Mouse (Mus musculus) heart, adult 2 months (tissue): ENCODE data around the gene Map2k6. TPM values are rescaled to one million over a fixed set of nuclear protein-coding genes. Genes with fewer than 3 reads are reported as not detected.
A peak's percentile ranks its signal among the peaks of the same experiment; 100 is the strongest.

Source experiments
- DNase-seq, 2 experiments: peaks; one replicate each; pipeline ENCODE4 v3.0.0; 2021
- H3K27ac ChIP-seq: fragments of 200-600 bp; 2 replicates; pipeline ENCODE4 v1.8.1; 2022
- H3K27me3 ChIP-seq: fragments of 200-500 bp; 2 replicates; pipeline ENCODE4 v1.6.1; 2012; ENCODE audit warnings: mild to moderate bottlenecking, low read length, inconsistent platforms, mixed read lengths; ENCODE audit not compliant: control insufficient read depth, insufficient read depth
- H3K36me3 ChIP-seq: fragments of 200-500 bp; 2 replicates; pipeline ENCODE4 v1.6.1; 2012; ENCODE audit warnings: low read length, inconsistent platforms; ENCODE audit not compliant: control insufficient read depth, insufficient read depth
- H3K4me1 ChIP-seq: fragments of 200-500 bp; 2 replicates; pipeline ENCODE4 v1.6.1; 2011; ENCODE audit warnings: low read length; ENCODE audit not compliant: control insufficient read depth, insufficient read depth
- H3K4me3 ChIP-seq: fragments of 200-600 bp; 2 replicates; pipeline ENCODE4 v1.8.1; 2022
- H3K79me2 ChIP-seq: fragments of 200-500 bp; replicated peaks from 2 replicates; pipeline ENCODE4 v1.6.1; 2012; ENCODE audit warnings: mild to moderate bottlenecking, inconsistent platforms, low read length, moderate library complexity, mixed read lengths; ENCODE audit not compliant: control insufficient read depth, insufficient read depth
- H3K9ac ChIP-seq: fragments of 200-500 bp; 2 replicates; pipeline ENCODE4 v1.6.1; 2012; ENCODE audit warnings: low read depth, mild to moderate bottlenecking, control low read depth, inconsistent platforms, low read length, mixed read lengths
- CTCF ChIP-seq: fragments of 200-600 bp; IDR thresholded peaks from 2 replicates; pipeline ENCODE4 v1.8.1; 2022; ENCODE audit warnings: antibody characterized with exemption, mild to moderate bottlenecking, moderate library complexity
- EP300 ChIP-seq: fragments of 200-500 bp; IDR thresholded peaks from 2 replicates; pipeline ENCODE4 v1.6.1; 2011; ENCODE audit warnings: low read depth, low read length, control low read depth; ENCODE audit not compliant: insufficient read depth
- POLR2A ChIP-seq: fragments of 200-500 bp; IDR thresholded peaks from 2 replicates; pipeline ENCODE4 v1.6.1; 2011; ENCODE audit warnings: mild to moderate bottlenecking, low read depth, low read length, control low read depth; ENCODE audit not compliant: insufficient read depth
- WGBS: fragments of 180-500 bp; shearing (Covaris S2); methylation state at CpG from one replicate; pipeline ENCODE4 v1.1.7; 2018; 5-methylcytosine and 5-hydroxymethylcytosine counted together
- intact Hi-C: fragments of 180-260 bp; cut with DNase I; formaldehyde crosslinking; loops from one replicate; pipeline ENCODE4 v1.15.1; 2025
- polyA plus RNA-seq: library from polyadenylated mRNA; depleted of rRNA; stranded (reverse); fragments of >200 nt; gene quantifications from 2 replicates; pipeline ENCODE4 v1.2.3, GENCODE M21; 2012
- total RNA-seq, 2 experiments: library from RNA; stranded (reverse); gene quantifications; 2 replicates each; pipeline ENCODE4 v1.2.3; 2021

Map2k6 gene
- total and polyA plus RNA-seq, 3 experiments = 3.8 to 4.1 (median 3.8) TPM

DNA sequence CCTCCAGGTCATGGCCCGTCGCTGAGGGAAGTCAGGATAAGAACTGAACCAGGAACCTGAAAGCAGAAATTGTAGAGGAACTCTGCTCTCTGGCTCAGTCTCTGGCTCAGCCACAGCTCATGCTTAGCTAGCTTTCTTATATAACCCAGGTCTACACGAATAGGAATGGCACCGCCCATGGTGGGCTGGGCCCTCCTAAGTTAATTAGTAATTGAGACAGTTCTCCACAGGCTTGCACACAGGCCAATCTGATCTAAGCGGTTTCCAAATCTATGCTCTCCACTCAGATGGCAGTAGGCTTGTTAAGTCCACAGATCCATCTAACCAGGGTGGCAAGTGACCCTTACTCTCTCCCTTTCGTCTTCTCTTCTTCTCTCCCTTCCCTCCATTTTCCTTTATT lies 88.9 kb downstream of the Map2k6 start:
- H3K9ac ChIP-seq = no peak overlapping the region
- TF ChIP-seq EP300 = no peak
- no peak overlapping the region for H3K27ac ChIP-seq
- no peaks in the 10 kb centered on the region for H3K27me3 ChIP-seq
- no peaks in the 10 kb centered on the region for H3K4me1 ChIP-seq
- no peaks in the 10 kb centered on the region for H3K79me2 ChIP-seq
- WGBS = 93% methylated on average over 6 of the region's 6 CpGs
- no peak for DNase-seq
- H3K36me3 ChIP-seq = no peaks in the 10 kb centered on the region
- intact Hi-C loops = no loop called here
- H3K4me3 ChIP-seq = no peak overlapping the region

DNA sequence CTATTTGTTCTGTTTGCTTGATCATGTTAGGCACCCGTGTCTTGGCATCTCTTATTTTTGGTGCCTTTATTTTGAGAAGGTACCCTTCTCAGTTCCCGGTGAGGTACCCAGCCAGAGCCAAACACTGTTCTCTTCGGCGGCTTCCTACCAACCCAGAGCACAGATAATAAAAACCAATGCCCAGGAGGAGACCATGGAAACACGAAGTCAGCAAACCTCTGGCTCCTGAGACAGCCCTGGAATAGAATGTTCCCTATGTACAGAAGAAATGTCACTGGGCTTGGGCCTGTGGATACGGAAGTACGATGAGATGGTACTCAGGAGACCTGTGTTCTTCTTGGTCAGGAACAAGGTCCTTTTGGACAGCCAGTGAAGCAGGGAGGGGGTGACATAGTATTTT lies 89.4 kb downstream of the Map2k6 start:
- H3K27ac ChIP-seq = no peak overlapping the region
- TF ChIP-seq CTCF (no peak), EP300 (no peak), POLR2A (no peak)
- WGBS = 79% methylated on average over 7 of the region's 7 CpGs
- no peak overlapping the region for H3K4me3 ChIP-seq
- H3K79me2 ChIP-seq = no peaks in the 10 kb centered on the region
- no peak overlapping the region for H3K9ac ChIP-seq
- H3K36me3 ChIP-seq = no peaks in the 10 kb centered on the region
- intact Hi-C loops = no loop called here
- DNase-seq = no peak
- no peaks in the 10 kb centered on the region for H3K27me3 ChIP-seq
- H3K4me1 ChIP-seq = no peaks in the 10 kb centered on the region

GRCm38 (mm10) chr11:110495323-110496060 lies 96.6 kb downstream of the Map2k6 start:
- Histone ChIP-seq H3K27ac (no peak overlapping the region), H3K36me3 (no peaks in the 10 kb centered on the region), H3K4me1 (peaks cover 5% of the 10 kb centered on the region), H3K9ac (no peak overlapping the region), H3K4me3 (no peak overlapping the region), H3K79me2 (no peaks in the 10 kb centered on the region), H3K27me3 (no peaks in the 10 kb centered on the region)
- no peak for DNase-seq
- TF ChIP-seq CTCF (no peak), POLR2A (no peak), EP300 (no peak)
- 78% methylated on average over 4 of the region's 4 CpGs for WGBS
- intact Hi-C loops = no loop called here

- DNase-seq = peak in 1 of 2 experiments; percentile 26
- intact Hi-C loops = no loop called here
- H3K9ac ChIP-seq = no peak overlapping the region
Observed at GRCm38 (mm10) chr11:110496061-110496446, 97.1 kb downstream of the Map2k6 start.

GRCm38 (mm10) chr11:110497743-110498142 lies 98.8 kb downstream of the Map2k6 start:
- H3K4me3 ChIP-seq = no peak overlapping the region
- DNase-seq = no peak
- H3K36me3 ChIP-seq = no peaks in the 10 kb centered on the region
- intact Hi-C loops = loop anchor here (2.0 kb wide), 1 partner anchor 947 kb away; no protein-coding TSS in a partner anchor
- no peak for TF ChIP-seq EP300
- TF ChIP-seq POLR2A = no peak
- no peak for TF ChIP-seq CTCF
- WGBS = 88% methylated on average over 8 of the region's 8 CpGs
- peaks cover 5% of the 10 kb centered on the region for H3K4me1 ChIP-seq
- H3K79me2 ChIP-seq = no peaks in the 10 kb centered on the region
- H3K9ac ChIP-seq = no peak overlapping the region
- no peak overlapping the region for H3K27ac ChIP-seq
- no peaks in the 10 kb centered on the region for H3K27me3 ChIP-seq

More at GRCm38 (mm10) chr11:110496061-110496446, 97.1 kb downstream of the Map2k6 start:
- no peaks in the 10 kb centered on the region for H3K36me3 ChIP-seq
- WGBS = 57% methylated on average over 12 of the region's 12 CpGs
- no peaks in the 10 kb centered on the region for H3K27me3 ChIP-seq
- H3K27ac ChIP-seq = no peak overlapping the region
- H3K79me2 ChIP-seq = no peaks in the 10 kb centered on the region
- no peak overlapping the region for H3K4me3 ChIP-seq
- TF ChIP-seq POLR2A (no peak), CTCF (peak; percentile 69)
- H3K4me1 ChIP-seq = peaks cover 5% of the 10 kb centered on the region

GRCm38 (mm10) chr11:110498651-110499213 lies 99.8 kb downstream of the Map2k6 start:
- Histone ChIP-seq H3K4me1 (peaks cover 5% of the 10 kb centered on the region), H3K36me3 (no peaks in the 10 kb centered on the region), H3K27ac (peak overlapping the region; percentile 34; the same call in 1 of the 2 replicates), H3K9ac (no peak overlapping the region), H3K4me3 (no peak overlapping the region), H3K79me2 (no peaks in the 10 kb centered on the region), H3K27me3 (no peaks in the 10 kb centered on the region)
- WGBS = 14% methylated on average over 6 of the region's 6 CpGs
- TF ChIP-seq CTCF (peak; percentile 99), POLR2A (no peak), EP300 (peak; percentile 65; the same call in 1 of the 2 replicates)
- intact Hi-C loops = loop anchor here (2.0 kb wide), 1 partner anchor 946 kb away; no protein-coding TSS in a partner anchor
- peak; percentile 42 to 71 for DNase-seq
